Mouse (Mus musculus) cortical plate, adult 2 months (tissue): ENCODE data around the gene Gm15448.
"Not testable (repeated sequence)": the region's sequence is repeated elsewhere in the genome, so short reads cannot be mapped to it uniquely, and the experiment has no call there.

Experiments
- CTCF ChIP-seq: fragments of 200-500 bp; IDR thresholded peaks from 2 replicates; pipeline ENCODE4 v1.5.1; 2011; ENCODE audit warnings: mild to moderate bottlenecking, control low read depth, low read length; ENCODE audit not compliant: insufficient read depth; ENCODE audit errors: extremely low read depth
- POLR2A ChIP-seq: fragments of 200-500 bp; IDR thresholded peaks from 2 replicates; pipeline ENCODE4 v1.6.1; 2011; ENCODE audit warnings: mild to moderate bottlenecking, low read length, control low read depth; ENCODE audit not compliant: insufficient read depth; ENCODE audit errors: extremely low read depth

- TF ChIP-seq POLR2A, CTCF: not testable (repeated sequence)
These were observed 29.2 kb downstream of the Gm15448 start for GRCm38 (mm10) chr7:3796286-3796685.
